Mouse (Mus musculus): Measurements from ENCODE around the gene Caly.

GRCm38 (mm10) chr7:140082242-140082678 is at the start of gene Caly:
- TF ChIP-seq CTCF (IDR thresholded peaks at IDR 0.05; ENCODE audit: extremely low read depth, insufficient read length, insufficient replicate concordance, low read depth, low read length): no peak
- no peak for TF ChIP-seq POLR2A (IDR thresholded peaks at IDR 0.05; ENCODE audit: low read depth, low read length)
